Mouse (Mus musculus): ENCODE results near the gene Cryga.
"Not testable (repeated sequence)": the region's sequence is repeated elsewhere in the genome, so short reads cannot be mapped to it uniquely, and the experiment has no call there.

Gene Cryga

GRCm38 (mm10) chr1:65091566-65091965, 11.6 kb downstream of the Cryga start:
- DNase-seq (ENCODE audit: low read depth, low spot score), result no peak

- DNase-seq (ENCODE audit: low read depth, low spot score), result no peak
Measured at GRCm38 (mm10) chr1:65090370-65090769, 12.8 kb downstream of the Cryga start.

GRCm38 (mm10) chr1:65088567-65089356, 14.4 kb downstream of the Cryga start:
- DNase-seq (ENCODE audit: low read depth, low spot score), result no peak

- no peak for DNase-seq (ENCODE audit: low read depth, low spot score)
Measured at GRCm38 (mm10) chr1:65082188-65082587, 21.0 kb downstream of the Cryga start, which contains the start of gene Crygb. Gene Crygb (minus strand): TSS chr1:65082288.

GRCm38 (mm10) chr1:65075607-65076006, 27.6 kb downstream of the Cryga start:
- DNase-seq (ENCODE audit: low read depth, low spot score), result no peak

GRCm38 (mm10) chr1:65073589-65073988, 29.6 kb downstream of the Cryga start, which contains the start of gene Crygc:
Gene Crygc (minus strand): TSS chr1:65073689.
- no peak for DNase-seq (ENCODE audit: low read depth, low spot score)

GRCm38 (mm10) chr1:65067842-65068241, 35.3 kb downstream of the Cryga start:
- DNase-seq (ENCODE audit: low read depth, low spot score), result no peak

- DNase-seq (ENCODE audit: low read depth, low spot score), result no peak
Measured at GRCm38 (mm10) chr1:65064201-65064600, 39.0 kb downstream of the Cryga start.

- DNase-seq (ENCODE audit: low read depth, low spot score), result no peak
Measured at GRCm38 (mm10) chr1:65063352-65063751, 39.8 kb downstream of the Cryga start, which contains the start of gene Crygd. Gene Crygd (minus strand): TSS chr1:65063452.

GRCm38 (mm10) chr1:65052140-65052539, 51.0 kb downstream of the Cryga start:
- no peak for DNase-seq (ENCODE audit: low read depth, low spot score)

- no peak for DNase-seq (ENCODE audit: low read depth, low spot score)
Measured at GRCm38 (mm10) chr1:65051696-65052095, 51.5 kb downstream of the Cryga start.

GRCm38 (mm10) chr1:65050952-65051351, 52.2 kb downstream of the Cryga start, which contains the start of gene Cryge:
Gene Cryge (minus strand): TSS chr1:65051149.
- DNase-seq (ENCODE audit: low read depth, low spot score), result not testable (repeated sequence)
